Mouse (Mus musculus) stomach, postnatal 0 days (tissue): Measurements from ENCODE around the gene Prkag2. TPM values are rescaled to one million over a fixed set of nuclear protein-coding genes. Genes with fewer than 3 reads are reported as not detected.

Source experiments
- ATAC-seq: fragments of 200-750 bp; cut with Nextera tagmentation; 2 replicates; pipeline ENCODE4 v1.8.0; 2017; ENCODE audit not compliant: low FRiP score, low TSS enrichment
- DNase-seq: peaks from one replicate; pipeline ENCODE4 v3.0.0-alpha.2; 2016; ENCODE audit warnings: low spot score
- H3K27ac ChIP-seq: fragments of 300-500 bp; sonication (generic); replicated peaks from 2 replicates; pipeline ENCODE4 v1.5.1; 2014; ENCODE audit warnings: mild to moderate bottlenecking, control low read depth
- H3K27me3 ChIP-seq: fragments of 300-500 bp; sonication (generic); 2 replicates; pipeline ENCODE4 v1.6.1; 2014; ENCODE audit warnings: low read length; ENCODE audit not compliant: control insufficient read depth, insufficient read depth
- H3K36me3 ChIP-seq: fragments of 300-500 bp; sonication (generic); 2 replicates; pipeline ENCODE4 v1.6.1; 2014; ENCODE audit warnings: low read length, mixed read lengths; ENCODE audit not compliant: control insufficient read depth, insufficient read depth
- H3K4me1 ChIP-seq: fragments of 300-500 bp; sonication (generic); replicated peaks from 2 replicates; pipeline ENCODE4 v1.6.1; 2014; ENCODE audit warnings: antibody characterized with exemption; ENCODE audit not compliant: control insufficient read depth, insufficient read depth
- H3K4me2 ChIP-seq: fragments of 300-500 bp; sonication (generic); replicated peaks from 2 replicates; pipeline ENCODE4 v1.6.1; 2014; ENCODE audit warnings: low read depth, mild to moderate bottlenecking, control low read depth, moderate library complexity
- H3K4me3 ChIP-seq: fragments of 300-500 bp; sonication (generic); 2 replicates; pipeline ENCODE4 v1.5.1; 2014; ENCODE audit warnings: low read depth, low read length, control low read depth
- H3K9ac ChIP-seq: fragments of 300-500 bp; sonication (generic); 2 replicates; pipeline ENCODE4 v1.6.1; 2014; ENCODE audit warnings: mild to moderate bottlenecking, low read length, control low read depth, mixed read lengths
- H3K9me3 ChIP-seq: fragments of 300-500 bp; sonication (generic); 2 replicates; pipeline ENCODE4 v1.6.1; 2016; ENCODE audit warnings: low read length; ENCODE audit not compliant: control insufficient read depth
- CTCF ChIP-seq: IDR thresholded peaks from 2 replicates; pipeline ENCODE4 v1.5.1; 2016; ENCODE audit warnings: antibody characterized with exemption, low read depth, mild to moderate bottlenecking, moderate library complexity
- EP300 ChIP-seq: optimal IDR thresholded peaks from 2 replicates; pipeline ENCODE3; 2016; ENCODE audit warnings: antibody characterized with exemption
- WGBS: fragments of 180-500 bp; shearing (Covaris S2); extraction: QIAGEN DNeasy Blood & Tissue Kit; methylation state at CpG from one replicate; pipeline ENCODE4 v1.1.7; 2014; 5-methylcytosine and 5-hydroxymethylcytosine counted together
- polyA plus RNA-seq: library from polyadenylated mRNA; unstranded; fragments of >200 nt; fragmentation: Nextera tagmentation; extraction: Ambion mirVana; gene quantifications from 2 replicates; pipeline ENCODE4 v1.2.1, GENCODE M21; 2015

Prkag2 gene
- polyA plus RNA-seq, 1 experiment from 2014 or later, result 33.9 TPM

- 80% methylated on average over 5 of the region's 5 CpGs for WGBS
- Histone ChIP-seq H3K4me3 (no peak overlapping the region), H3K27me3 (no peaks in the 10 kb centered on the region), H3K4me2 (no peak overlapping the region), H3K36me3 (no peaks in the 10 kb centered on the region), H3K4me1 (no peaks in the 10 kb centered on the region), H3K9ac (no peak overlapping the region), H3K27ac (no peak overlapping the region), H3K9me3 (no peaks in the 10 kb centered on the region)
- TF ChIP-seq CTCF, result no peak
- TF ChIP-seq EP300, result no peak
- DNase-seq (no peak), ATAC-seq (no peak)
Observed at GRCm38 (mm10) chr5:25119148-25119547, 18.7 kb upstream of the Prkag2 start.

- H3K4me2 ChIP-seq, result no peak overlapping the region
- peak; percentile 9 for DNase-seq
- no peaks in the 10 kb centered on the region for H3K36me3 ChIP-seq
- 75% methylated on average over 5 of the region's 5 CpGs for WGBS
- no peak overlapping the region for H3K9ac ChIP-seq
- no peak overlapping the region for H3K27ac ChIP-seq
- no peak for TF ChIP-seq EP300
- no peak for TF ChIP-seq CTCF
- H3K4me1 ChIP-seq, result no peaks in the 10 kb centered on the region
- no peak overlapping the region for H3K4me3 ChIP-seq
- no peaks in the 10 kb centered on the region for H3K9me3 ChIP-seq
- no peaks in the 10 kb centered on the region for H3K27me3 ChIP-seq
- ATAC-seq, result no peak
Observed at GRCm38 (mm10) chr5:25115997-25116396, 15.6 kb upstream of the Prkag2 start.

- Histone ChIP-seq H3K4me3 (no peak overlapping the region), H3K4me1 (no peaks in the 10 kb centered on the region), H3K27ac (no peak overlapping the region), H3K9ac (no peak overlapping the region), H3K27me3 (no peaks in the 10 kb centered on the region), H3K4me2 (no peak overlapping the region), H3K36me3 (no peaks in the 10 kb centered on the region), H3K9me3 (no peaks in the 10 kb centered on the region)
- WGBS, result 57% methylated on average over 5 of the region's 5 CpGs
- ATAC-seq (no peak), DNase-seq (peak; percentile 8)
- no peak for TF ChIP-seq EP300
- no peak for TF ChIP-seq CTCF
Observed at GRCm38 (mm10) chr5:25115216-25115615, 14.8 kb upstream of the Prkag2 start.

GRCm38 (mm10) chr5:25114110-25114509 lies 13.7 kb upstream of the Prkag2 start:
- H3K4me2 ChIP-seq, result no peak overlapping the region
- TF ChIP-seq CTCF, result no peak
- TF ChIP-seq EP300, result no peak
- no peak for DNase-seq

GRCm38 (mm10) chr5:25110314-25110713 lies 9.9 kb upstream of the Prkag2 start:
- Histone ChIP-seq H3K4me3 (no peak overlapping the region), H3K9ac (no peak overlapping the region), H3K27me3 (no peaks in the 10 kb centered on the region), H3K36me3 (no peaks in the 10 kb centered on the region), H3K4me1 (no peaks in the 10 kb centered on the region), H3K27ac (no peak overlapping the region), H3K4me2 (no peak overlapping the region), H3K9me3 (no peaks in the 10 kb centered on the region)
- DNase-seq (no peak), ATAC-seq (no peak)
- WGBS, result 82% methylated on average over 3 of the region's 3 CpGs
- TF ChIP-seq CTCF (no peak), EP300 (no peak)

More at GRCm38 (mm10) chr5:25114110-25114509, 13.7 kb upstream of the Prkag2 start:
- Histone ChIP-seq H3K9ac (no peak overlapping the region), H3K27me3 (no peaks in the 10 kb centered on the region), H3K4me3 (no peak overlapping the region), H3K27ac (no peak overlapping the region), H3K9me3 (no peaks in the 10 kb centered on the region), H3K4me1 (no peaks in the 10 kb centered on the region), H3K36me3 (no peaks in the 10 kb centered on the region)
- ATAC-seq, result no peak

GRCm38 (mm10) chr5:25105748-25106147 lies 5.3 kb upstream of the Prkag2 start:
- Histone ChIP-seq H3K27me3 (no peaks in the 10 kb centered on the region), H3K4me2 (no peak overlapping the region), H3K36me3 (no peaks in the 10 kb centered on the region), H3K9me3 (no peaks in the 10 kb centered on the region), H3K4me3 (no peak overlapping the region), H3K4me1 (no peaks in the 10 kb centered on the region), H3K9ac (no peak overlapping the region), H3K27ac (0 out of 2 replicates have a peak overlapping the region, but pooled peaks have one; percentile 24)
- DNase-seq (no peak), ATAC-seq (peak; percentile 24; the same call in 1 of the 2 replicates)
- TF ChIP-seq CTCF (no peak), EP300 (no peak)
